Mouse (Mus musculus) kidney, adult 18-20 months (tissue): ENCODE data around the gene Ptprh.

ENCODE experiments used
- DNase-seq: peaks from one replicate; pipeline ENCODE4 v3.0.0; 2021

Gene Ptprh

GRCm38 (mm10) chr7:4522292-4522691 is 81.5 kb downstream of the Ptprh start:
- no peak for DNase-seq

GRCm38 (mm10) chr7:4521231-4522003 is 82.4 kb downstream of the Ptprh start:
- no peak for DNase-seq

- DNase-seq, result no peak
Measured at GRCm38 (mm10) chr7:4518487-4518886, 85.4 kb downstream of the Ptprh start.

GRCm38 (mm10) chr7:4516332-4517050 is 87.3 kb downstream of the Ptprh start, which contains the start of gene Tnnt1:
TSS of gene Tnnt1 (minus strand) at chr7:4516382.
- DNase-seq, result no peak

- no peak for DNase-seq
Measured at GRCm38 (mm10) chr7:4515853-4516252, 88.0 kb downstream of the Ptprh start.

- no peak for DNase-seq
Measured at GRCm38 (mm10) chr7:4513829-4514712, 89.8 kb downstream of the Ptprh start.

GRCm38 (mm10) chr7:4513236-4513635 is 90.6 kb downstream of the Ptprh start:
- DNase-seq, result peak; percentile 30

GRCm38 (mm10) chr7:4511489-4512224 is 92.2 kb downstream of the Ptprh start:
- DNase-seq, result no peak

- peak; percentile 72 for DNase-seq
Measured at GRCm38 (mm10) chr7:4509863-4510608, 93.8 kb downstream of the Ptprh start.

- DNase-seq, result no peak
Measured at GRCm38 (mm10) chr7:4508739-4509116, 95.1 kb downstream of the Ptprh start.

GRCm38 (mm10) chr7:4508062-4508738 is 95.6 kb downstream of the Ptprh start:
- no peak for DNase-seq

- no peak for DNase-seq
Measured at GRCm38 (mm10) chr7:4507220-4507619, 96.6 kb downstream of the Ptprh start.

- DNase-seq, result no peak
Measured at GRCm38 (mm10) chr7:4504646-4505435, 99.0 kb downstream of the Ptprh start.

GRCm38 (mm10) chr7:4503858-4504257 is 100.0 kb downstream of the Ptprh start:
- no peak for DNase-seq

- DNase-seq, result no peak
Measured at GRCm38 (mm10) chr7:4503100-4503499, 100.7 kb downstream of the Ptprh start.

- DNase-seq, result peak; percentile 35
Measured at GRCm38 (mm10) chr7:4502421-4503090, 101.3 kb downstream of the Ptprh start.

- peak; percentile 95 for DNase-seq
Measured at GRCm38 (mm10) chr7:4501558-4502397, 102.1 kb downstream of the Ptprh start, which contains the start of gene Ppp1r12c. TSS of gene Ppp1r12c (minus strand) at chr7:4501680.

- peak; percentile 39 for DNase-seq
Measured at GRCm38 (mm10) chr7:4500892-4501471, 102.9 kb downstream of the Ptprh start.
